Mouse (Mus musculus) kidney, adult 2 months (tissue): Measurements from ENCODE around the gene Nr1h3. TPM values are rescaled to one million over a fixed set of nuclear protein-coding genes. Genes with fewer than 3 reads are reported as not detected.

Experiments used
- DNase-seq: peaks from one replicate; pipeline ENCODE4 v3.0.0; 2021
- H3K27ac ChIP-seq: fragments of 200-500 bp; 2 replicates; pipeline ENCODE4 v1.5.1; 2012; ENCODE audit warnings: low read depth, low read length, control low read depth, inconsistent platforms; ENCODE audit not compliant: insufficient read depth
- H3K27me3 ChIP-seq: fragments of 200-500 bp; replicated peaks from 2 replicates; pipeline ENCODE4 v1.6.1; 2012; ENCODE audit warnings: mild to moderate bottlenecking, moderate library complexity, low read length, inconsistent platforms; ENCODE audit not compliant: control insufficient read depth, insufficient read depth
- H3K36me3 ChIP-seq: fragments of 200-500 bp; 2 replicates; pipeline ENCODE4 v1.6.1; 2012; ENCODE audit warnings: mild to moderate bottlenecking, moderate library complexity, low read length, inconsistent platforms; ENCODE audit not compliant: control insufficient read depth, insufficient read depth
- H3K4me1 ChIP-seq: fragments of 200-500 bp; 2 replicates; pipeline ENCODE4 v1.6.1; 2011; ENCODE audit warnings: low read length; ENCODE audit not compliant: control insufficient read depth, insufficient read depth
- H3K4me3 ChIP-seq: fragments of 200-500 bp; 2 replicates; pipeline ENCODE4 v1.5.1; 2011; ENCODE audit warnings: mild to moderate bottlenecking, low read depth, low read length, control low read depth; ENCODE audit not compliant: insufficient read depth
- CTCF ChIP-seq: fragments of 200-500 bp; conservative IDR thresholded peaks from 2 replicates; pipeline ENCODE4 v1.5.1; 2011; ENCODE audit warnings: low read depth, mild to moderate bottlenecking, control low read depth, low read length, moderate library complexity, mixed read lengths; ENCODE audit not compliant: insufficient read depth, insufficient read length
- POLR2A ChIP-seq: fragments of 200-500 bp; IDR thresholded peaks from one replicate; pipeline ENCODE4 v1.6.1; 2011; ENCODE audit warnings: low read depth, low read length, control low read depth
- WGBS: fragments of 180-500 bp; shearing (Covaris S2); methylation state at CpG from one replicate; pipeline ENCODE4 v1.1.7; 2018; 5-methylcytosine and 5-hydroxymethylcytosine counted together
- polyA plus RNA-seq: library from polyadenylated mRNA; depleted of rRNA; stranded (reverse); fragments of >200 nt; gene quantifications from 2 replicates; pipeline ENCODE4 v1.2.3, GENCODE M21; 2012

Nr1h3 gene
- polyA plus RNA-seq, 1 experiment: 92.2 TPM

DNA sequence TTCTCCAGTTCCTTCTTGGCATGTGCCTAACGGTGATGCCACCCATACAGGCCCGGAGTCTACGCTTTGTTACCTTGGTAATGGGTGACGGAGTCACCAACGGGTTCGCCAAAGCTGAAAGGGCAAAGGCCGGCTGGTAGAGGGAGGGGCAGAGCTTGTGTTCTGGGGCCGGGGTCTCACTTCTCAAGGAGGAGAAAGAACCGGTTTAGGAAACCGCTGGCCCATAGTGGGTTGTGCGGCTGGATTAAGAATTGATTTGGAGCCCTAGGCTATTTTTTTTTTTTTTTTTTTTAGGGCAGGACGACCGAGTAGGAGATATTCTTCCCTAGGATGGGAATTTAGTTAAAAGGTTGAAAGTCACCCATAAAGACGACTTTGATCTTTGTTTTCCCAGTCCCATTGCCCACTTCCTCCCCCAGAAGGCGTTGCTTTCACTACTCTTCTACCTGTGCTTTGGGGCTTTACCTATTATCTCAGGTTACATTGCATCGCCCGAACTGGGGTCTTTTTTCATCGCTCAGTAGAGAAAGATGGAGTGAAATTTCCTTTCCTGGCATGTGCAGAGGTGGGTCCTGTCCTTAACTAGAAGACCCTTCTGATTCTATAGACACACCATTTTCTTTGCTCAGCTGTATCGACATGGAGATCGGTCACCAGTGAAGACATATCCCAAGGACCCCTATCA lies 480 bp upstream of the Nr1h3 start:
- WGBS: 10% methylated on average over 20 of the region's 20 CpGs
- peaks cover 4% of the 10 kb centered on the region for H3K36me3 ChIP-seq
- no peak overlapping the region for H3K27ac ChIP-seq
- TF ChIP-seq POLR2A (no peak), CTCF (no peak)
- DNase-seq: no peak
- no peaks in the 10 kb centered on the region for H3K27me3 ChIP-seq
- H3K4me1 ChIP-seq: peaks cover 6% of the 10 kb centered on the region; the same call in 1 of the 2 replicates
- H3K4me3 ChIP-seq: peak overlapping the region; percentile 81

DNA sequence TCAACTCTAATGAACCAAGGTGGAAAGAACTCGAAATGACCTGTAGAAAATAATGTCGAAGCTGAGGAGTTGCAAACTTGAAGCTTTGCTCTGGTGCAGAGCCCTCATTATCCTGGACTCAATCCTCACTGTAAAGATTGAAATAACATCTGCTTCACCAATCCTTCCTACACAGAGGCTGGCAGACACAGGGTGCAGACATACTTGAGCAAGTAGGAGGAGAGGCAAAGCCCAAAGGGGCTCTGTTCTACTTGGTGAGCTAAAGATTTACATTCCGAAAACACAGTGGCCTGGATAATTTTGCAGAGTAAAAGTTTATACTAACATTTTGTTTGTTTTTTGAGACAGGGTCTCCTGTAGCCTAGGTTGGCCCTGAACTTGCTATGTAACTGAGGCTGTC lies 3.7 kb downstream of the Nr1h3 start:
- 77% methylated on average over 3 of the region's 3 CpGs for WGBS

DNA sequence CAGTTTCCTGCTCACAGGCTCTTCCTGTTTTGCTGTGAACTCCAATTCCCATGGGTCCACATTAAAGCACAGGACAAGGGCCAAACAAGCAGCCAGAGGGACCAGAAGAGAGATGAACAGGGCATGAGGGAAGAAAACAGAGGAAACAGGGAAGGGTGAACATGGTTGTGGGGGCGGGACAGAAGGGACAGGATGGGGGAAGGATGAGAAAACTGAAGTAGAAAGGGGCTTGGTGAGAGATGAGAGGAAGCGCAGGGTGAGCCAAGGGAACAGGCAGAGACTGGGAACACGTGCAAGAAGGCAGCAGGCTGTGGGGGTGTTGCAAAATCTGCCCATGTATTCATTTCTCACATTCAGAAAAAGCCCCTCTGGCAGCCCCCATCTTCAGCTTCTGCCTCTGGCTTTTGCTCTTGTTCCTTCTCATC lies 6.0 kb downstream of the Nr1h3 start:
- no peak overlapping the region for H3K4me3 ChIP-seq
- WGBS: 66% methylated on average over 3 of the region's 3 CpGs
- peak overlapping the region; percentile 27; the same call in 1 of the 2 replicates for H3K27ac ChIP-seq
- TF ChIP-seq POLR2A (no peak), CTCF (no peak)
- peaks cover 4% of the 10 kb centered on the region; the same call in 1 of the 2 replicates for H3K4me1 ChIP-seq
- H3K36me3 ChIP-seq: no peaks in the 10 kb centered on the region
- H3K27me3 ChIP-seq: no peaks in the 10 kb centered on the region
- DNase-seq: peak; percentile 72

More for the DNA sequence above, 3.7 kb downstream of the Nr1h3 start:
- H3K4me1 ChIP-seq: peaks cover 11% of the 10 kb centered on the region; the same call in 1 of the 2 replicates
- no peaks in the 10 kb centered on the region for H3K27me3 ChIP-seq
- H3K27ac ChIP-seq: no peak overlapping the region
- H3K4me3 ChIP-seq: no peak overlapping the region
- no peaks in the 10 kb centered on the region for H3K36me3 ChIP-seq
- TF ChIP-seq CTCF: no peak
- no peak for TF ChIP-seq POLR2A
- DNase-seq: no peak

DNA sequence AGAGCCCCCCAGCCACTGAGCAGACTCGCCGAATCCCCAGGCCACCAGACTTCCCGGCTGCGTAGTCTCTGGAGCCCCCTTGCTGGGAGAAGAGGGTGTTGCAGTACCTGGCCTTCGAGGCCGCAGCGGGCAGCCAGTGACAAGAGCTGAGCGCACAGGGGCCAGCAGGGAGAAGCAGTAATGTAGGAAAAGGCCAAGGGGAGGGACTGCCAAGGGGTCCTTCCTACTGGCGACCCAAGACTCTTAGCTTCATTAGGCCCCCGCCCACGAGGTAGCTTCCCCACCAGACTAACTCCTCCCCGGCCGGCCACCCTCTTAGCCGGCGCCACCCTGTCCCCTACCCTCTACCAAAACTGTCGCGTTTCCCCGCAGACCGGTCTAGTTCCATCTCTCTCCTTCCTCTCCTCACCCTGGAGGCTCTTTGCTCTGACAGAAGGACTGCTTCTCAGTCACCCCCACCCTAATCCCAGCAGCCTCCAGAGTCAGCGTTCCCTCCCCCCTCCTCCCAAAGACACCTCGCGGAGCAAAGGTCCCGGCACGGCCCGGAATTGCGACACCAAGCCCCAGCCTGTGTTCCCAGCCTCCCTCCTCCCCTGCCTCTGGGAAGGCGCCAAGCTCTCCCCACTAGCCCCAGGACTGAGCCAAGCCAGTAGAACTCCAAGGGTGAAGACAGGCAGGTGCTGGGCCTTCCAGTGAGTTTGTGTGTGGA lies 7.9 kb downstream of the Nr1h3 start:
- TF ChIP-seq CTCF (peak; percentile 77), POLR2A (peak; percentile 12)
- Histone ChIP-seq H3K27me3 (no peaks in the 10 kb centered on the region), H3K36me3 (no peaks in the 10 kb centered on the region), H3K4me3 (peak overlapping the region; percentile 83), H3K4me1 (peaks cover 4% of the 10 kb centered on the region; the same call in 1 of the 2 replicates), H3K27ac (peak overlapping the region; percentile 93)
- peak; percentile 95 for DNase-seq
- 2% methylated on average over 27 of the region's 27 CpGs for WGBS

DNA sequence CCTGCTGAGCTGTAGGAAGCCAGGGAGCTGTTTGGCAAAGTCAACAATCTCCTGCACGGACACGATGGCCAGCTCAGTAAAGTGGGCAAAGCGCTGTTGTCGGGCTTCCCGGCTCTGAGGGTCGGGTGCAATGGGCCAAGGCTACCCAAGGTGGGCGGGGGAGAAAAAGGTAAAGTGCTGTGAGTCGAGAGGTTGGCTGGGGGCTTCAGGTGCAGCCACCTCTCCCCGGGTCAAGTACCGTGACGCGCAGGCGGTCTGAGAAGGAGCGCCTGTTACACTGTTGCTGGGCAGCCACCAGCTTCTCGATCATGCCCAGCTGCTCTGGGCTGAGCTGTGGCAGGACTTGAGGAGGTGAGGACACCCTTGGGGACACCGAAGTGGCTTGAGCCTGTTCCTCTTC lies 12.1 kb downstream of the Nr1h3 start:
- no peak for DNase-seq

DNA sequence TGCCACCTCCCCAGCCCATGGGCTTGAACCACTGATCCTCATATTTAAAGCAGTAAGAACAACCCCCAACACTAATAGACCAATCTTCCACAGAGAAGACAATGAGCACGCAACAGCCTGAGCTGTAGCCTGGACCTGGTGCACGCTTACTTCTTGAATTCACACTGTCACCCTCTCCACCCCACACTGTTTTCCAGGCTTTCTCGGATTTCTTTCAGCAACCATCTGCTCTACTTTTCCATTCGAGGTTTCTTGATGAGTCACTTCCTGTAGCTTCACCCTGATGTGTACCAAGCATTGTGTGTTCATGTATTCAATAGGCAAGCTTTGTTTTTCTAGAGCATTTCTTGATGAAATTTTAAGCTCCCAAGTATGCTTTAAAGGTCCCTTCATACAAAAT lies 15.2 kb downstream of the Nr1h3 start:
- H3K27me3 ChIP-seq: no peaks in the 10 kb centered on the region
- H3K36me3 ChIP-seq: no peaks in the 10 kb centered on the region
- H3K27ac ChIP-seq: no peak overlapping the region
- no peaks in the 10 kb centered on the region for H3K4me1 ChIP-seq
- no peak for DNase-seq
- 52% methylated on average over 4 of the region's 4 CpGs for WGBS
- no peak overlapping the region for H3K4me3 ChIP-seq
- TF ChIP-seq POLR2A (no peak), CTCF (no peak)

More for the DNA sequence above, 12.1 kb downstream of the Nr1h3 start:
- TF ChIP-seq CTCF (no peak), POLR2A (no peak)
- 91% methylated on average over 16 of the region's 16 CpGs for WGBS
- Histone ChIP-seq H3K27ac (no peak overlapping the region), H3K36me3 (no peaks in the 10 kb centered on the region), H3K4me3 (no peak overlapping the region), H3K27me3 (no peaks in the 10 kb centered on the region), H3K4me1 (peaks cover 4% of the 10 kb centered on the region; the same call in 1 of the 2 replicates)

DNA sequence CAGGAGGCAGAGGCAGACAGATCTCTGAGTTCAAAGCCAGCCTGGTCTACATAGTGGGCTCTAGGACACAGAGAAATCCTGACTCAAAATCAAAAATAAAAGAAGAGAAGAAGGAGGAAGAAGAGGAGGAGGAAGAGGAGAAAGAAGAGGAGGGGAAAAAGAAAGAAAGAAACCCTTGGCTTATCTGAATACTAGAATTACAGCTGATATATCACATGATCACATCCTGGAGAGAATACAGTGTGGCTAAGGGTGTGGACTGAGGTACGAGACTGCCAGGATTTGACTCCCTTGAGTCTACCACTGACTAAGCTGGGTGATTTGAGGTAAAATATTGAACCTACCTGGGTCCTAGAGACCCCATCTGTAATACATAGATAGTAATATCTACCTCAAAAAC lies 16.4 kb downstream of the Nr1h3 start:
- Histone ChIP-seq H3K4me1 (peaks cover 4% of the 10 kb centered on the region; the same call in 1 of the 2 replicates), H3K27me3 (no peaks in the 10 kb centered on the region), H3K36me3 (no peaks in the 10 kb centered on the region), H3K4me3 (no peak overlapping the region), H3K27ac (no peak overlapping the region)
- DNase-seq: no peak
- no peak for TF ChIP-seq POLR2A
- no peak for TF ChIP-seq CTCF
- WGBS: 68% methylated on average over 1 of the region's 1 CpGs
